Mouse (Mus musculus) ovary, adult 10 weeks (tissue): ENCODE results near the gene Flrt1. TPM values are rescaled to one million over a fixed set of nuclear protein-coding genes. Genes with fewer than 3 reads are reported as not detected.

Experiments used
- polyA plus RNA-seq: library from polyadenylated mRNA; stranded (reverse); fragments of 350-450 nt; fragmentation: Illumina TruSeq; extraction: RNeasy Lipid Tissue Mini Kit (QIAGEN cat#74804); gene quantifications from one replicate; pipeline ENCODE4 v1.2.3, GENCODE M21; 2014

The Flrt1 gene
- polyA plus RNA-seq, result 2.1 TPM

GRCm38 (mm10) chr19:7105544-7105943 lies at the start of gene Flrt1:
Gene Flrt1, minus strand, starts transcription at chr19:7105729.

GRCm38 (mm10) chr19:7056248-7057087 lies 49.1 kb downstream of the Flrt1 start, which contains the start of gene Macrod1:
Gene Macrod1, plus strand, starts transcription at chr19:7056810.

Other genes with a start within 250 kb of the Flrt1 start
- gene Ccdc88b, start 247.5 kb downstream of the Flrt1 start, polyA plus RNA-seq, result not detected
- gene Trmt112, start 196.0 kb downstream of the Flrt1 start, polyA plus RNA-seq, result 26.0 TPM
- 12.0 TPM for gene Prdx5, start 195.6 kb downstream of the Flrt1 start, polyA plus RNA-seq
- 0.83 TPM for gene Esrra, start 183.9 kb downstream of the Flrt1 start, polyA plus RNA-seq
- gene Catsperz, start 180.3 kb downstream of the Flrt1 start, polyA plus RNA-seq, result not detected
- gene Kcnk4, start 171.2 kb downstream of the Flrt1 start, polyA plus RNA-seq, result not detected
- 0.71 TPM for gene Bad, start 163.9 kb downstream of the Flrt1 start, polyA plus RNA-seq
- not detected for gene Gpr137, start 163.2 kb downstream of the Flrt1 start, polyA plus RNA-seq
- 8.7 TPM for gene Ppp1r14b, start 130.8 kb downstream of the Flrt1 start, polyA plus RNA-seq
- 4.2 TPM for gene Plcb3, start 129.3 kb downstream of the Flrt1 start, polyA plus RNA-seq
- 12.2 TPM for gene Fkbp2, start 125.2 kb downstream of the Flrt1 start, polyA plus RNA-seq
- 10.9 TPM for gene Vegfb, start 118.1 kb downstream of the Flrt1 start, polyA plus RNA-seq
- gene Dnajc4, start 113.2 kb downstream of the Flrt1 start, polyA plus RNA-seq, result not detected
- not detected for gene Nudt22, start 109.6 kb downstream of the Flrt1 start, polyA plus RNA-seq
- not detected for gene Trpt1, start 109.6 kb downstream of the Flrt1 start, polyA plus RNA-seq
- gene Fermt3, start 86.3 kb downstream of the Flrt1 start, polyA plus RNA-seq, result not detected
- 74.7 TPM for gene Stip1, start 65.8 kb downstream of the Flrt1 start, polyA plus RNA-seq
- gene Macrod1, start 48.9 kb downstream of the Flrt1 start, polyA plus RNA-seq, result 1.4 TPM
- 22.1 TPM for gene Otub1, start 100.6 kb upstream of the Flrt1 start, polyA plus RNA-seq
- 36.3 TPM for gene Cox8a, start 111.9 kb upstream of the Flrt1 start, polyA plus RNA-seq
- gene Naa40, start 135.5 kb upstream of the Flrt1 start, polyA plus RNA-seq, result 15.0 TPM
- 0.29 TPM for gene Rcor2, start 161.6 kb upstream of the Flrt1 start, polyA plus RNA-seq
- gene Mark2, start 236.1 kb upstream of the Flrt1 start, polyA plus RNA-seq, result 42.0 TPM